Mouse (Mus musculus) lung, postnatal 0 days (tissue): Measurements from ENCODE around the gene Reep3.

Source experiments
- CTCF ChIP-seq: IDR thresholded peaks from 2 replicates; pipeline ENCODE4 v1.5.1; 2016; ENCODE audit warnings: antibody characterized with exemption, mild to moderate bottlenecking
- EP300 ChIP-seq: IDR thresholded peaks from 2 replicates; pipeline ENCODE4 v1.6.1; 2016; ENCODE audit warnings: antibody characterized with exemption, mild to moderate bottlenecking, control low read depth

- TF ChIP-seq EP300 (no peak), CTCF (no peak)
Observed at GRCm38 (mm10) chr10:67017891-67018290, 78.9 kb downstream of the Reep3 start.
